Mouse (Mus musculus): ENCODE data around the gene Ubxn10.

GRCm38 (mm10) chr4:138709944-138710343 is 27.0 kb downstream of the Ubxn10 start:
- no peak for TF ChIP-seq CTCF (IDR thresholded peaks at IDR 0.05; ENCODE audit: control insufficient read depth, insufficient read depth, insufficient read length)
- TF ChIP-seq FOSL1 (IDR thresholded peaks at IDR 0.05; ENCODE audit: insufficient read depth, low read length, poor library complexity, severe bottlenecking): no peak
- TF ChIP-seq CEBPB (IDR thresholded peaks at IDR 0.05; ENCODE audit: low read depth): no peak
- TF ChIP-seq MYOD1 (IDR thresholded peaks at IDR 0.05; ENCODE audit: control insufficient read depth, insufficient read length, low read depth): no peak
- no peak for TF ChIP-seq MAX (IDR thresholded peaks at IDR 0.05)

Data from C2C12 (cell line).